Mouse (Mus musculus) embryonic stem cell, embryonic (primary cell): ENCODE results near the gene Ttc6.

ENCODE experiments used
- CTCF ChIA-PET, 4 experiments: fragments of 300-600 bp in 2 of 4; fragments of 350-600 bp in 2 of 4; sonication (Branson Sonifier 250); formaldehyde crosslinking; loops; one replicate each; lab custom pipeline; 2022; ENCODE audit warnings: inconsistent platforms in 2 of 4; lab: Charles Lee
- POLR2A ChIA-PET, 4 experiments: fragments of 300-600 bp in 2 of 4; fragments of 350-600 bp in 2 of 4; sonication (Branson Sonifier 250); formaldehyde crosslinking; loops; one replicate each; lab custom pipeline; 2022; ENCODE audit warnings: antibody characterized with exemption in 4 of 4, inconsistent platforms in 1 of 4; lab: Charles Lee

The Ttc6 gene

DNA sequence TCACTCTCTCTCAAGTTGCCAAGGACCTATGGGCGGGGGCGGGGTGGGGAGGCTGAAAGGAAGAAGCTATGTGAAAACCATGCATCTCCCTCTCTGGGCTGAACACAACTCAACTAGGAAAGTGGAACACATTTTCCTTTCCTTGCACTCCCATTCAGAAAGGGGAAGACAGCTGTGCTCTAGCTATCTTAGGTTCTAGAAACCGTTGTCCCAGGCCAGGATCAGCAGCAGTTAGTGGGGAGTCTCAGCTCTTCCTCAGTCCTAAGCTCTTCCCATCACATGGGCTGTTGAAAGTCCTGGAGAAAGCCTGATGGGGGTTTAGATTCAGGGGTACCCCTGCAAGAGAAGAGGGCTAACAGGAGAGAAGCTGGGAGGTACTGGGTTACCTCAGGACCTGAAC, 9.8 kb upstream of the Ttc6 start:
- ChIA-PET CTCF (interaction anchor here in 1 of 4 experiments (1.7 kb wide), 1 partner anchor 12 kb away, joined by 3 read pairs; no protein-coding TSS in a partner anchor), POLR2A (interaction anchor here in 3 of 4 experiments (0.6 to 1.0 kb wide), 3 partner anchors 10 to 37 kb away, joined by 3 to 4 read pairs (median 4); no protein-coding TSS in a partner anchor)

DNA sequence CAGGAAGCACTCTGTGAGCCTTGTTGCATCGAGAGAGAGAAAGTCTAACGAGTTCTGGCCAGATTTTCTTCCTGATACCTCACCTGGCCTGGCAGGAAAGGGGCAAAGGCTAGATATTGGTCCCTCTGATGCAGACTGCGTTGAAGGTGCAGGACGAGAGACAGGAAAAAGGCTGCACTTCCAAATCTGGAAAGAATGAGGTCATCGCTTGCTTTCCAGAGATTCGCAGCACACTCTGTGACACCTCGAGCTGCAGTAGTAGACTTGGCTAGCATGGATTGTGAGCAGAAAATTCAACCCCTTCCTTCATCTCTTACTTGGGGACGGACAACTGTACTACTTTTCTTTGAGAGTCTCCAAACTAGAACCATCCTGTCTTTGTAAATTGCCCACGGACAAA, 7.9 kb downstream of the Ttc6 start:
- ChIA-PET CTCF (interaction anchor here in 1 of 4 experiments (0.6 kb wide), 1 partner anchor 245 kb away, joined by 3 read pairs; no protein-coding TSS in a partner anchor), POLR2A (no interaction called here)

DNA sequence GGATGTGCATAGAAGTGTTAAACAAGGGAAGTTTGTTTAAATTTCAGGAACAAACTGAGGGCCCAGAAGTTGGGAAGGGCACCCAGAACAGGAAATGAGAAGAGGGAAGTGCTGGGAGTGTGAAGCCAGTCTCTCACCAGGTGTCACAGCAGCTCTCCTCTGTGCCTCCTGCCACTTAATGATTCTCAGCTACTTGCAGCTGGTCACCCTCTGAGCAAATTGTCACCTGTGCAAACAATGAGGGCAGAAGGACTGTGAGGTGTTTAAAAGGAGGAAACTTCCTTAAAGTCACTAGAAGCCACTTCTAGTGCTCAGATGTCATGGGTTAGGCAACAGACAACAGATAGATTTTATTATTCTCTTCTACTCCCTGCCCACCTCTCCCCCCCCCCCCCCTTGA, 8.5 kb downstream of the Ttc6 start:
- ChIA-PET POLR2A (interaction anchor here in 1 of 4 experiments (0.6 kb wide), 1 partner anchor 1101 kb away, joined by 7 read pairs; no protein-coding TSS in a partner anchor), CTCF (no interaction called here)

DNA sequence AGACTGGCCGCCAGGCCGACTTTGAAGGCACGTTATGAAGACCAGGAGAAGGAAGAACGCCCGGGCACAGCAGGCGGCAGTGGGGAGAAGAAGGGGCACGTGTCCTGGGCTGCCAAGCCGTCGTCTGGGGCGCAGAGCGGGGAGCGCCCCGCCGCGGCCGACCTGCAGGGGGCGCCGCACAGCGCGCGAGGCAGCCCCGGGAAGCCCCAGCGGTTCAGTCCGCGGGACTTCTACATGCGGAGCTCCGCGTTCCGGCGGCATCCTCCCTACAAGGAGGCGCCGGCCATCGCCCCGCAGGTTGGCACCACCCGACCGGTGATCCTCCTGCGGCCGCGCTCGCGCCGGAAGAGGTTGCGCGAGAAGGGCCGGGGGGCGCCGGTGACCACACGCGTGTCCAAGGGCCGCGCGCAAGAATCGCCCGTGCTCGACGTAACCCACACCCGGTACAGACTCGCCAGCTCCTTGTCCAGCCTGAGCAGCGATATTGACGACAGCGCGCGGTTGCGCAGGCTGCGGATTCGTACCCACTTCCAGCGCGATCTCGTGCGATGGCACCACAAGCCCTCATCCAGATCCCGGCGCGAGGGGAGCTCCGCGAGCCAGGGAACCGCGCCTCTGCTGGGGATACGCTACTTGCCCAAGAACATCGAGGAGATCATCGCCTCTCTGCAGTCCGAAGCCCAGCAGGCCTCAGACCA, 12.2 kb downstream of the Ttc6 start:
- POLR2A ChIA-PET = interaction anchor here in 2 of 4 experiments (0.6 to 1.5 kb wide), 3 partner anchors 10 to 455 kb away, joined by 3 read pairs; no protein-coding TSS in a partner anchor
- CTCF ChIA-PET = interaction anchor here (0.6 to 1.4 kb wide), 22 partner anchors 9 to 639 kb away, joined by 3 to 11 read pairs (median 4); partner anchors contain the start of genes Foxa1 (in 1 of the 4) and Ttc6 (in 1 of the 4)

DNA sequence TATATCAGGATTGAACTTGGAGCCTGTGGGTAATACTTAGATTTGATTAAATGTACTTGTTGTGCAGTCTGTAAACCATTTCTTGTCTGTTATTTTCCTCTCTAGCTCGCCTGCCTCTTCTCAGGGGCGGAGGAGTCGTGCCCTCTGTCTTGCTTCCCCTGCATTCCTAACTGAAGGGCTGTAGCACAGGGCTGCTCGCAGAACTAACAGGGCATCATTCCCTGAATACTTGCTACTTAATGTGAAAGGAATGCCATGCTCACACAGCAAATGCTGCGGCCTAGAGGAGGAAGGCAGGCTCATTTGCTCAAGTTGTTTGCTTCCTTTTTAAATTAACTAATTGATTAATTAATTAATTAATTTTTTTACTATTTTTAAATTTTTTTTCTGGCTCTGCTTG, 43.7 kb downstream of the Ttc6 start:
- ChIA-PET CTCF (interaction anchor here in 1 of 4 experiments (0.5 kb wide), 1 partner anchor 55 kb away, joined by 3 read pairs; no protein-coding TSS in a partner anchor), POLR2A (no interaction called here)

DNA sequence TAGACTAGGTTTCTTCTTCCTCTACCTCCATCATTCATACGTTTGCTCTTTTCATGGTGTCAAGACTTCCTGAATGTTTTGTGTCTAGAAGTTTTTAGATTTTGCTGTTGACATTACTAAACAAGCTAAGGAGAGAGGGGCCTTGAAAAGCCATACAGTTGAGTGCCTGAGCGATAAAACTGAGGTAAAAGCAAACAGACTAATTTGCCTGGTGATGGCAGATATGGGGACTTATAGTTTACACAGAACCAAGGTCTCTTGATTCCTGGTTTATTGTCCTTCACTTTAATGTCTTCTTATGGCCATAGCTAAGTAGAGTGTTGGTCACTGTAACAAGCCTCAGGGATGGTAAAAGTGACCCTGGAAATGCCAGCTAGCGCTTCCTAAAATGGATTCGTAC, 51.2 kb downstream of the Ttc6 start:
- ChIA-PET CTCF (no interaction called here), POLR2A (no interaction called here)

DNA sequence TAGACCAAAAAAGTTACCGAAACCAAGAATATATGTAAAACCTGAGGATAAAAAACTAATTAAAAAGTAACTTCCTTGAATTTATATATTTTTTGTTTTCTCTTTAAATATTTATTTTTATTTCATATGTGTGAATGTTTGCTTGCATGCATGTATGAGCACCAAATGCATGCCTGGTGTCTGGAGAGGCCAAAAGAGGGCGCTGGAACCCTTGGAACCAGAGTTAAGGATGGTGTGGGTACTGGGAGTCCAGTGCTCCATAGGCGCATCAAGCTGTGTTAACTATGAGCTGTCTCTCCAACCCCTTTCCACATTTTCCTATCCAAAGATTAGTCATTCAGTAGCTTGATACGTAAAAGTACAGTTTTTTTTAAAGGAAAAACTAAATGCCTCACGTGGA, 58.1 kb downstream of the Ttc6 start:
- ChIA-PET CTCF (interaction anchor here in 3 of 4 experiments (0.6 to 0.7 kb wide), 3 partner anchors 46 to 1372 kb away, joined by 3 read pairs; no protein-coding TSS in a partner anchor), POLR2A (no interaction called here)

DNA sequence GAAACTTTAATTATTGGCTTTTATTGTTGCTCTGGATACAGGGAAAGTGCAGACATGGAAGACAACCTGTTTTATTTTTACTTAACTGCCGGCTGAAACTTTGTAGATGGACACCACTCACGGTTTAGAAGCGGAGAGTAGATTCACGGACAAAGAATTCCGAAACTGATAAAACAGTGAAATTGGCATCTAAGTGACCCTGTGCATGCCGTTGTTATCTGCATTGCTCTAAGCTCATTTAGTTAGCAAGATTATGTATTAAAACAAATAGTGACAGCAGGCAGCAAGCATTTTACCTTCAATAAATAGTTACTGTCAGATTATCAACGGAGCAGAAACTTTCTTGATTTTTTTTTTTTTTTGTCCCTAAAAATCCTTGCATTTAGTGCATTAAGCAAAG, 59.4 kb downstream of the Ttc6 start:
- ChIA-PET POLR2A (no interaction called here), CTCF (interaction anchor here in 2 of 4 experiments (0.6 to 0.7 kb wide), 2 partner anchors 10 to 1302 kb away, joined by 4 to 5 read pairs; no protein-coding TSS in a partner anchor)

DNA sequence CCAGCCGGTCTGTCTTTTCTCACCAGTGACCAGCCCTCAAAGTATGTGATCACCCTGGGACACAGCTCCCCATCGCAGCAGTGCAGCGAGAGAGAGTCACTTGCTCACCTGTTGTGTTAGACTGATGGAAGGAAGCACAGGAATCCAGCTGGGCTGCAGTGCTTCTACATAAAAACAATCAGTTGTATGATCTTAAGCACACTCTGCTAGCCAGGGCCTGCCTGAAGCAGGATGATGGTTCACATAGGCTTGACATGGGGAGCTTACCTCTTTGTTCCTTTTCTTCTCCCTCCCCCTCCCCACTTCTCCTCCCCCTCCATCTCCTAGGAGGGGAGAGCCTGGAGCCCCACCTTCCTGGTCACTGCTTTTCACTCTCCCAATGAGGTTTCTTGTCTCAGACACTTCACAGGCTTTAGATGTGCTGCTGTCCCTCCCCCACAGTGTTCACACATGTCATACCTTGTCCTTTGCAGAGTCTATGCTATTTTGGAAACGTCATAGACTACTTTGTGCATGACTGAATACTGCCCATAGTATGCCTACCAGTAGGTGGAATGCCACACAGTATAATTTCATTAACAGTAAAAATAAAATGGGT, 60.2 kb downstream of the Ttc6 start:
- ChIA-PET POLR2A (no interaction called here), CTCF (no interaction called here)

DNA sequence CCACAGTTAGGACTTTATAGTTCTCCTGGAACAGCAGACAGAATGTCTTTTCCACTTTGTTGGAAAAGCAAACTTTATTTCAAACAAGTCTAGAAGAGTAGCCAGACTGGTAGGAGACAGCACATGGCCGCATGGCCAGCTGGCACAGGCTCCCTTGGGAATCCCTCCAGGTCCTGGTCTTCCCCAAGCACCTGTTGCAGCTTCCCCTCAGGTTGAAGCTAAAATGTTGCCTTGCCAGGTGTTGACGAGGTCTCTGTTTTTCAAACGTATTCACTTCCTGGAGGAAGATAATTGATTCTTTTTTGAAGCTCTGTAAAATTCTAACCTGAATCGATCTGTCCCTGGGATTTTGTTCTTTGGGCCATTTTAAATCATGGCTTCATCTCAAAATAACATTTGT, 86.1 kb downstream of the Ttc6 start:
- ChIA-PET CTCF (no interaction called here), POLR2A (no interaction called here)

DNA sequence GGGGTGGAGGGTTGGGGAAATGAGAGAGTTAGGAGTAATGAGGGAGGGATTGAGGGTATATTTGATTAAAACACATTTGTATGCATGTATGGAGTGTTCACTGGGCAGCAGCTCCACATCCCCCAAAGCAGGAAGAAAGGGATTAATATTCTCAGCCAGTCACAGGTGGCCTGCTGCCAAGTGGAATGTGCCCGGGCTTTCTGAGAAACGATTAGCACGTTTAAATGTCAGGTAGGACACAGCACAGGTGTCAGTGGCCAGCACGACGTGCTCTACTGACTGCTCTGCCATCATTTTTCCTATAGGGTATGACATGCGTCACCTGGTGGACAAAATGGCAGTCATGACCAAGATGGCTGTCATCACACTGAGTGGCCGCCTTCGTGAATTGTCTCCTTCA, 86.8 kb downstream of the Ttc6 start:
- ChIA-PET CTCF (no interaction called here), POLR2A (no interaction called here)

DNA sequence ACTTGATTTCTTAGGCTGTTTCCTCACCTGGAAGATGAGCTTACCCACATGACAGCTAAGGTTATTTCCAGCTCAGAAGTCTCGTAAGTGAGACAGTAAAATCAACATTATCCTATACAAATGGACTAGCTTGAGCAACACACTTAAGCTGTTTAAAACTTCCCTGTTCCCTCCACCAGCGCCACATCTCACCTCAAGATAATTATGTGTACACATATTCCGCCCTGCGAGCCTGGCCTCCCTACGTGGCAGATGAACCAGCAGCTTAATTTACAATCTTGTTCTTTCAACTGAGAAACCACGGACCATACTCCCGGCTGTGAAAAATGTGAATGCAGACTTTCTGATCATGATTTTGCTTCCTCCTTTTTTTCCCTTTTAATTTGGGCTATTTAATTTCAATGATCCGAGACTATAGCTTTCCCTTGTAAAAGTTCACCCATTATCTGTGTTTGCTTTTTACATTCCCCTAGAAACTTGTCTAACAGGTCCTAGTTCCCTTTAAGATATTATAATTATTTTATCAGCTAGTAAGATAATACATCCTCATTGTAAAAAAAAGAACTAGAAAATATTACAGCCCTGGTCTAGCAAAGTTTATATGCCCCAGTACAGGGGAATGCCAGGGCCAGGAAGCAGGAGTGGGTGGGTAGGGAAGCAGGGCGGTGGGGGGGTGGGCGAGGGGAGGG, 99.2 kb downstream of the Ttc6 start:
- ChIA-PET CTCF (interaction anchor here in 1 of 4 experiments (0.6 kb wide), 1 partner anchor 55 kb away, joined by 3 read pairs; no protein-coding TSS in a partner anchor), POLR2A (no interaction called here)

DNA sequence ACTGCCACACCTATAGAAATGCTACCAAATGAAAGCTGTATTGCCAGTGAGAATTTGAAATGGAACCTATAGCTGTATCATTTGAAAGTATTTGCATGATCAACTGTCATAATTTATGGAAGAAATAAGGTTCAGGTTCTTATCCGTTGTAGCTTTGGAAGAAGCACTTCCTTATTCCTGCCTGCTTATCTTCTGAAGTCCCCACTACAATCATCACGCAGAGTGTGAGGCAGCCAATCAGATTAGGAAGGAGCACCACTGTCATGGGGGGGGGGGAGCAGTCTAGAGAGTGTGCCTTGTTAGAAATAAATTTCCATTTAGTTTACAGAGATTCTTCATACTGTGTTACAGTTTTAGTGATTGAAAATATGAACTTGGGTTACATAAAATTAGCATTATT, 108.5 kb downstream of the Ttc6 start:
- ChIA-PET POLR2A (no interaction called here), CTCF (interaction anchor here in 1 of 4 experiments (0.7 kb wide), 1 partner anchor 638 kb away, joined by 7 read pairs; no protein-coding TSS in a partner anchor)

DNA sequence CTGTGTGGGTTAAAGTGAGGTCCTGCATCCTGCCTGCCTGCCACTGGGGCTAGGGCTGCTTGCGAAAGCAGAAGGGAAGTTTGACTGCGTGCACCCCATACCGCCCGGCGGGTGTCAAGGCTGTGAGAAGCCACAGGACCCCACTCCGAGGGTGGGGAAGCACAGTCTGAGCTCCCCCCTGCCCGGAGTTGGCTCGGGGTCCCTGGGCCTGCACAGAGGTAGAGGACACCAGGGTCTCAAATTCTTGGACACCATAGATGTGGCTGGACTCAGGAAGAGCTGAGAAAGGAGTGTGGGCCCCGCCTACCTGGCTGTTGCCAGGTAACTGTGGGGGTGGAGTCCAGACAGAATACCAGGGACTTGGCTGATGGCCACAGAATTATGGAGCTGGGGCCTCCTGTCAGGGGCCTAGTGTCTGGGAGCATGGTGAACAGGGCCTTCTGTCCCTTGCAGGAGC, 121.1 kb downstream of the Ttc6 start:
- ChIA-PET POLR2A (interaction anchor here in 1 of 4 experiments (1.2 kb wide), 1 partner anchor 43 kb away, joined by 5 read pairs; no protein-coding TSS in a partner anchor), CTCF (no interaction called here)

DNA sequence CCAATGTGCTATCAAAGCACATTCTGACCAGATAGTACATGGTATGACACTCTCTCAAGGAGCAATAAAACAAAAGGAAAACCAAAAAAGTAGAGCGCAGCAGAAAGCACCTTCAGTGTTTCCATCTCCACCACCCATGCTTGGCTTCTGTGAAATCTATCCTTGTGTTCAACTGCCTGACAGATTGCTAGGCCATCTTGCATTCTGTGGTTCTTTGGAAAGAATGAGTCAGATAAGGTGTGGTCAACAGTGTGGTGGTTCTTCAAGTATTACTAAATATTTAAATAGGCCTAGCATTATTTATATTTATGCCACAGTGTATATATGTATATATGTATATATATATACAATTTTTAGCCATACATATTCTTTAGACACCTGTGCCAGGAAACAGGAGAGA, 146.1 kb downstream of the Ttc6 start:
- CTCF ChIA-PET = no interaction called here
- POLR2A ChIA-PET = no interaction called here

DNA sequence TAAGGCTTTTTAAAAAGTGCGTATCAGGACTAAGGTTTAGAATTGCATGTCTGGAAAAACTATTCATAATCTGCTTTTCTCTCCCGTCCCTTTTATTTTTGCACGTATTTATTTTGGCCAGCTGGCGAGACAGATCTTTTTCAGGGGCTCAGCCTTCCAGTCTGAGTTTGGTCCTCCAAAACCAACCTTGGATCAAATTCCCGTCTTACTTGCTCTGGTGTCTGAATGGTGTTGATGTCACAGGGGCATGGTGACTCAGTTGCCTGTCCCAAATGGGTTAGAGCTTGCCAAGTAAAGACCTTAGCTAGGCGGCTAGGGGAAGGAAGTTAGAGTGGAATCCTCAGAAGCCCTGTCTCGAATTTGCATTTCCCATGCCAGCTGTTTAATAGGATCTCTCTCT, 200.8 kb downstream of the Ttc6 start:
- ChIA-PET POLR2A (no interaction called here), CTCF (no interaction called here)

DNA sequence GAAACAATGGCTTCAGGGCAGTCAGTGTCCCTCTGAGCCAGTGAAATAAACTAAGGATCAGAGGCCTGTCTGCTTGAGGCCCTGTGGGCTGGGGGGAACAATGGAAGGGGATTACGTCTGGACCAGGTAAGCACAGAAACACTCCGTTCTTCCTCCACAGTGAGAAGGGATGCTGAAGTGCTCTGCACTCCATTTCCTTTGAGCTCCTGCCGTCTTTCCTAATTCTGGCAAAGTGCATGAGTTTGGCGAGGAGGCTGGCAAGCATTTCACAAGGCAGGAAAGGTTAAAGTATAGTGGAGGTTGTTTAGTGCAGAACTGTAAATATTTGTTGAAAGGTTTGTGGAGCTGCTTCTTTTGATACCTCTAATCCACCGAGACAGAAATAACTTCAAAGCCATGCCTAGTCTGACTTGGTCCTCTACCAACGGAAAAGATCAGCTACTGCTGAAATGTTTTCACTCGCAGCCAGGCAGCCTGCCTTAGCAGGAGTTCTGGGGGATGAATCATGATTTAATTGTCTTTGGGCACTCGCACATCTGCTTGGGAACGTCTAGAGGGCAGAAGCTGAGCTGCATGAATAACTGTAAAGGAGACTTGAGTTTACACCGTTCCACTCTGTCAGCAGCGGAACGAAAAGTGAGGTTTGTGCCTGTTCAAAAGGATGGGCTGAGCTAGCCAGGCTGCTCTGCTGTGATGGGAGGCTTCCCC, 212.5 kb downstream of the Ttc6 start:
- CTCF ChIA-PET = interaction anchor here in 1 of 4 experiments (0.7 kb wide), 1 partner anchor 11 kb away, joined by 3 read pairs; no protein-coding TSS in a partner anchor
- POLR2A ChIA-PET = no interaction called here

DNA sequence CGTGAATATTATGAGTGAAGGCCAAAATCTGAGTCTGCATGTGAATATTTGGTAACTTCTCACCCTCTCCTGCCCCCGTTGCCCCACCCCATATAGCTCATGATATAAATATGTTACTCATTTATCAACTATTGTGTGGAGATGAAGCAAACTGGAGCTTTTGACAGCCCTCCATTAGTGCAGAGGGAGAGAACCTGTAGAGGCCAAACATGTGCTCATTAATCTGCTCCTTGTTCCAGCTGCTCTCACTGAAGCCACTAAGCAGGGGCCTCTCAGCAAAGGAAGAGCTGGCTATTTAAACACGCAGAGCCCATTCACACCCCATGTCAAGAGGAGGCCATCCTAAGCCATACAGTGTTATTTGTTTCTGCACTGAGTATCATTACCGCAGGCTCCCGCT, 218.0 kb downstream of the Ttc6 start:
- ChIA-PET POLR2A (no interaction called here), CTCF (no interaction called here)
